Mouse (Mus musculus) heart, embryonic 16.5 days (tissue): ENCODE results near the gene Spdef. TPM values are rescaled to one million over a fixed set of nuclear protein-coding genes. Genes with fewer than 3 reads are reported as not detected.

Experiments
- ATAC-seq: fragments of 200-750 bp; cut with Nextera tagmentation; replicated peaks from 2 replicates; pipeline ENCODE4 v1.8.0; 2017; ENCODE audit warnings: moderate number of reproducible peaks; ENCODE audit not compliant: insufficient read depth, low FRiP score; ENCODE audit errors: extremely low read depth
- H3K27ac ChIP-seq: fragments of 300-500 bp; sonication (generic); 2 replicates; pipeline ENCODE4 v1.5.1; 2014; ENCODE audit warnings: mild to moderate bottlenecking, low read length, control low read depth, moderate library complexity
- H3K27me3 ChIP-seq: fragments of 300-500 bp; sonication (generic); 2 replicates; pipeline ENCODE4 v1.6.1; 2014; ENCODE audit warnings: low read length, mixed read lengths; ENCODE audit not compliant: control insufficient read depth, insufficient read depth
- H3K36me3 ChIP-seq: fragments of 300-500 bp; sonication (generic); 2 replicates; pipeline ENCODE4 v1.6.1; 2014; ENCODE audit not compliant: control insufficient read depth, insufficient read depth
- H3K4me1 ChIP-seq: fragments of 300-500 bp; sonication (generic); 2 replicates; pipeline ENCODE4 v1.6.1; 2014; ENCODE audit warnings: low read length, mixed read lengths; ENCODE audit not compliant: control insufficient read depth, insufficient read depth
- H3K4me2 ChIP-seq: fragments of 300-500 bp; sonication (generic); 2 replicates; pipeline ENCODE4 v1.6.1; 2014; ENCODE audit warnings: low read depth, mild to moderate bottlenecking, control low read depth, low read length
- H3K4me3 ChIP-seq: fragments of 300-500 bp; sonication (generic); 2 replicates; pipeline ENCODE4 v1.5.1; 2014; ENCODE audit warnings: mild to moderate bottlenecking, control low read depth, low read length
- H3K9ac ChIP-seq: fragments of 300-500 bp; sonication (generic); 2 replicates; pipeline ENCODE4 v1.6.1; 2014; ENCODE audit warnings: low read length, control low read depth
- H3K9me3 ChIP-seq: fragments of 300-500 bp; sonication (generic); replicated peaks from 2 replicates; pipeline ENCODE4 v1.6.1; 2016; ENCODE audit warnings: low read length; ENCODE audit not compliant: control insufficient read depth
- WGBS: fragments of 180-500 bp; shearing (Covaris S2); extraction: QIAGEN DNeasy Blood & Tissue Kit; methylation state at CpG from one replicate; pipeline ENCODE4 v1.1.7; 2014; 5-methylcytosine and 5-hydroxymethylcytosine counted together
- polyA plus RNA-seq: library from polyadenylated mRNA; unstranded; fragments of >200 nt; fragmentation: Nextera tagmentation; extraction: Ambion mirVana; gene quantifications from 2 replicates; pipeline ENCODE4 v1.2.1, GENCODE M21; 2015

The Spdef gene
- polyA plus RNA-seq, 1 experiment from 2014 or later: 0.39 TPM

- Histone ChIP-seq H3K9ac (no peak overlapping the region), H3K27me3 (no peaks in the 10 kb centered on the region), H3K9me3 (0 out of 2 replicates have a peak, but pooled peaks cover 4% of the 10 kb centered on the region), H3K27ac (no peak overlapping the region), H3K4me3 (no peak overlapping the region), H3K4me1 (no peaks in the 10 kb centered on the region; the same call in 1 of the 2 replicates), H3K36me3 (no peaks in the 10 kb centered on the region), H3K4me2 (no peak overlapping the region)
- no peak for ATAC-seq
- WGBS: 22% methylated on average over 13 of the region's 13 CpGs
Measured at GRCm38 (mm10) chr17:27734344-27735073, 5.8 kb upstream of the Spdef start.

GRCm38 (mm10) chr17:27732694-27733093 is 3.9 kb upstream of the Spdef start:
- WGBS: 74% methylated on average over 3 of the region's 3 CpGs
- no peaks in the 10 kb centered on the region for H3K36me3 ChIP-seq
- no peak overlapping the region for H3K9ac ChIP-seq
- no peaks in the 10 kb centered on the region; the same call in 1 of the 2 replicates for H3K4me1 ChIP-seq
- no peak overlapping the region for H3K4me3 ChIP-seq
- no peak overlapping the region for H3K4me2 ChIP-seq
- no peak overlapping the region for H3K27ac ChIP-seq
- no peaks in the 10 kb centered on the region for H3K27me3 ChIP-seq
- H3K9me3 ChIP-seq: 0 out of 2 replicates have a peak, but pooled peaks cover 4% of the 10 kb centered on the region
- no peak for ATAC-seq

- Histone ChIP-seq H3K9me3 (0 out of 2 replicates have a peak, but pooled peaks cover 4% of the 10 kb centered on the region), H3K27me3 (no peaks in the 10 kb centered on the region), H3K9ac (no peak overlapping the region), H3K27ac (no peak overlapping the region), H3K36me3 (no peaks in the 10 kb centered on the region), H3K4me3 (no peak overlapping the region), H3K4me1 (no peaks in the 10 kb centered on the region; the same call in 1 of the 2 replicates), H3K4me2 (no peak overlapping the region)
- no peak for ATAC-seq
- WGBS: 56% methylated on average over 5 of the region's 5 CpGs
Measured at GRCm38 (mm10) chr17:27732152-27732551, 3.4 kb upstream of the Spdef start.

GRCm38 (mm10) chr17:27726527-27726926 is 2.2 kb downstream of the Spdef start:
- Histone ChIP-seq H3K27me3 (peaks cover 6% of the 10 kb centered on the region), H3K4me3 (no peak overlapping the region), H3K9ac (no peak overlapping the region), H3K4me2 (no peak overlapping the region), H3K36me3 (no peaks in the 10 kb centered on the region), H3K9me3 (0 out of 2 replicates have a peak, but pooled peaks cover 4% of the 10 kb centered on the region), H3K27ac (no peak overlapping the region), H3K4me1 (no peaks in the 10 kb centered on the region)
- WGBS: 48% methylated on average over 7 of the region's 7 CpGs
- ATAC-seq: no peak

- H3K4me2 ChIP-seq: no peak overlapping the region
Measured at GRCm38 (mm10) chr17:27725412-27725811, 3.3 kb downstream of the Spdef start.

GRCm38 (mm10) chr17:27725011-27725410 is 3.7 kb downstream of the Spdef start:
- no peak overlapping the region for H3K4me2 ChIP-seq
- H3K9ac ChIP-seq: no peak overlapping the region
- no peak overlapping the region for H3K4me3 ChIP-seq
- H3K27me3 ChIP-seq: peaks cover 7% of the 10 kb centered on the region
- H3K9me3 ChIP-seq: no peaks in the 10 kb centered on the region
- H3K36me3 ChIP-seq: no peaks in the 10 kb centered on the region
- H3K4me1 ChIP-seq: no peaks in the 10 kb centered on the region
- no peak for ATAC-seq
- 43% methylated on average over 10 of the region's 10 CpGs for WGBS
- H3K27ac ChIP-seq: no peak overlapping the region

More at GRCm38 (mm10) chr17:27725412-27725811, 3.3 kb downstream of the Spdef start:
- peaks cover 6% of the 10 kb centered on the region for H3K27me3 ChIP-seq
- no peaks in the 10 kb centered on the region for H3K36me3 ChIP-seq
- no peak overlapping the region for H3K4me3 ChIP-seq
- H3K4me1 ChIP-seq: no peaks in the 10 kb centered on the region
- no peak overlapping the region for H3K9ac ChIP-seq
- ATAC-seq: no peak
- H3K9me3 ChIP-seq: 0 out of 2 replicates have a peak, but pooled peaks cover 2% of the 10 kb centered on the region
- 27% methylated on average over 10 of the region's 10 CpGs for WGBS
- H3K27ac ChIP-seq: no peak overlapping the region

GRCm38 (mm10) chr17:27724327-27724726 is 4.4 kb downstream of the Spdef start:
- H3K27me3 ChIP-seq: peaks cover 9% of the 10 kb centered on the region
- no peaks in the 10 kb centered on the region for H3K36me3 ChIP-seq
- H3K4me1 ChIP-seq: no peaks in the 10 kb centered on the region
- ATAC-seq: no peak
- no peak overlapping the region for H3K27ac ChIP-seq
- WGBS: 14% methylated on average over 3 of the region's 3 CpGs
- H3K4me3 ChIP-seq: no peak overlapping the region
- no peaks in the 10 kb centered on the region for H3K9me3 ChIP-seq
- no peak overlapping the region for H3K9ac ChIP-seq
- H3K4me2 ChIP-seq: no peak overlapping the region

- Histone ChIP-seq H3K27ac (no peak overlapping the region), H3K9me3 (no peaks in the 10 kb centered on the region), H3K27me3 (peaks cover 16% of the 10 kb centered on the region), H3K9ac (no peak overlapping the region), H3K4me3 (no peak overlapping the region), H3K4me2 (no peak overlapping the region), H3K4me1 (0 out of 2 replicates have a peak, but pooled peaks cover 4% of the 10 kb centered on the region), H3K36me3 (no peaks in the 10 kb centered on the region)
- ATAC-seq: no peak
- WGBS: 73% methylated on average over 9 of the region's 9 CpGs
Measured at GRCm38 (mm10) chr17:27721125-27721664, 7.6 kb downstream of the Spdef start.

- H3K27me3 ChIP-seq: peaks cover 18% of the 10 kb centered on the region
- 57% methylated on average over 9 of the region's 9 CpGs for WGBS
- H3K36me3 ChIP-seq: no peaks in the 10 kb centered on the region
Measured at GRCm38 (mm10) chr17:27720326-27720725, 8.4 kb downstream of the Spdef start.

More at GRCm38 (mm10) chr17:27720326-27720725, 8.4 kb downstream of the Spdef start:
- Histone ChIP-seq H3K4me3 (no peak overlapping the region), H3K9me3 (no peaks in the 10 kb centered on the region), H3K4me1 (0 out of 2 replicates have a peak, but pooled peaks cover 4% of the 10 kb centered on the region), H3K4me2 (no peak overlapping the region), H3K9ac (no peak overlapping the region), H3K27ac (no peak overlapping the region)
- no peak for ATAC-seq
